Mouse (Mus musculus): ENCODE results near the gene Setd4.

DNA sequence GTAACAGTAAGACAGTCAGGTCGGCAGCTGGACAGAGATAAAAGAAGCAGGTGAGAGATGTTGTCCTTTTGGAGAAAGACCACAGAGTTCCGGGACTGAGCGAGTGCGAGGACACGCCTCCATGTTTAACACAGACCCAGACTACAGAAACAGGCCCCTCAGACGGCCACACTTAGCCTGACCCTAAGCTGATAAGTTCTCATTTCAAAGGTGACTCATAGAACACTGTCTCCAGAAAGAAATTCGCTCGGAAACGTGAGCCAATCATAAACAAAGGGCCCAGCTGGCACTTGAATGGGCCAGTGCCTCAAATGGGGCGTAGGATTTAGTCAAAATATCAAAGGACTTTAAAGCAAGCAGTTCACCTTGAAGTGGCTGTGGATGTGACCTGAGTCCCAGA, 54.6 kb downstream of the Setd4 start:
- no peak for TF ChIP-seq POLR2A (IDR thresholded peaks at IDR 0.05; ENCODE audit: low read depth, low read length)
- no peak for TF ChIP-seq CTCF (IDR thresholded peaks at IDR 0.05; ENCODE audit: borderline replicate concordance, insufficient read depth, low read length)
